Mouse (Mus musculus) left cerebral cortex, postnatal 25 days (tissue): ENCODE measurements around the gene Igsf11. TPM values are rescaled to one million over a fixed set of nuclear protein-coding genes. Genes with fewer than 3 reads are reported as not detected.
A peak's percentile ranks its signal among the peaks of the same experiment; 100 is the strongest.

ENCODE experiments used
- DNase-seq, 2 experiments: peaks; one replicate each; pipeline ENCODE4 v3.0.0; 2022; ENCODE audit warnings: low spot score in 2 of 2, mixed read lengths in 1 of 2
- intact Hi-C: fragments of 180-260 bp; cut with DNase I; formaldehyde crosslinking; loops from one replicate; pipeline ENCODE4 v1.15.1; 2025
- total RNA-seq, 2 experiments: library from RNA; stranded (reverse); gene quantifications; 2 replicates each; pipeline ENCODE4 v1.2.3; 2021

Igsf11 gene
- total RNA-seq, 2 experiments from 2014 or later, result 38.3 to 46.5 TPM

DNA sequence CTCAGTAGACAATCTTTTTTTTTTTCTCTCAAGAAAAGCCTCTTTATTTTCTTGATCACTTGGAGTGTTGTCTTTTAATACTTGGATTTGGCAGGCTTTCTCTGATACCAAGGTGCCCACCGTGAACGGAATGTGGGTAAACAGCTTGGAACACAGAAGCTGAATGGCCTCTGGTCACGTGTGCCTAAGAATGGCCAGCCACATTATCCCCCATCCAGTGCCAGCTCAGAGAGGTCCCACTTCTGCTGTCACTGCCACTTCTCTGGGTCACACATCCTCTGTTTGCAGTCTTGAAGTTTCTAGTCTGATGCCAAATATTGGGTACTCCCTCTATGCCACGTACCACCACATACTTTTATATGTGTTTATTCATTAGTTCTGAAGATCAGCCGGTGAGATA is 28.0 kb downstream of the Igsf11 start:
- intact Hi-C loops, result loop anchor here (2.0 kb wide), 1 partner anchor 16 kb away; no protein-coding TSS in a partner anchor
- no peak for DNase-seq

DNA sequence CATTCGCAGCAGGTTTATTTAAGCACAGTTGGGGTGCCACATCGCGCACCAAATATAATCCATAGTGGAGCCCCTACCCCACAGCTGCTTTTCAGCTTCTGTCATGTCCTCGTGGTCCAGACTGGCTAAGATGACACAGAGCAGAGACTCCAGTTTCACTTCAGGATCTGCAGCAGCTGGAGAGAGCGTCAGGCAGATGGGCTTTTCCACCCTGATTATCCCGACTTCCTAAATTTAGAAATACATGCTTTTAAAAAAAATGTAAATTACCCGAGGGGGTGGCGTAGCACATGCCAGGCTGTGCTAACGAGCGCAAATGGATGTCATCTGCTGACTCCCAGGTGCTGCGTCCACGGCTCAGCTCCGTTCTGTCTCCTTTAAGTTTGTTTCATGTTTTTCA is 32.5 kb downstream of the Igsf11 start:
- intact Hi-C loops, result loop anchor here (2.0 kb wide), 1 partner anchor 38 kb away; no protein-coding TSS in a partner anchor
- peak; percentile 65 to 92 for DNase-seq

DNA sequence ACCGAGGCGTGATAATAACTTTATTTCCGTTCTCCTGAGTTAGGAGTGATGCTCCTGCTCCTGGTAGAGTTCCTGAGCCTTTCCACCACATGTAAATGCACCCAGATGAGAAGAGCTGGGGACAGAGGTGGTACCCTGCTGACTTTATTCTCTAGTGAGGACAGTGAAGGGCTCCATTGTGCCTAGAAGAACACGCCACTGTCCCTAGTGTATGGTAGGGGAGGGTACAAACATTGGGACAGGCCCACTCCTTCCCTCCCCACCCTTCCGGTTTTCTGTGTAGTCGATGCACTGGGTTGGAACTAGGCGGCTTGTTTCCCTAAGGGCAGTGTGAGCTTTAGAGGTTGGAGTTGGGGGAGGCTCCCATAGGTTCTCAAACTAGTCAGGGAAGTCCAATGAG is 36.3 kb downstream of the Igsf11 start:
- intact Hi-C loops, result no loop called here
- no peak for DNase-seq

DNA sequence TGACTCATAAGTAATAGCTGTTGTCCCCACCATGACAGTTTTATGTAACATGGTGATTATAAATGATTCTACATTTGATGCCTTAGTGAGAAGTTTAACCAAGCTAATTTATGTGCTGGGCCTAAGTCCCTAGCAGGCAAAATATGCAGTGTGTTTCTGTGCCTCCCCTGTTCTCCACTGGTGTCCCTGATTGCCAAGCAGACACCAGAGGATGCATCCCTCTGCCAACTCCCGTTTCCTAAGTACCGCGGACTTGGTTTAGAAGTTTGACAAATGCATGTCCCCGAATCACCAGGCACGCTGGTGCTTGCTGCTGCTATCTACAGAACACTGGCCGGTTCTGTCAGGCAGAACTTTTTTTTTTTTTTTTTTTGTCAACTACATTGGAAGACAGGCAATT is 39.0 kb downstream of the Igsf11 start:
- DNase-seq, result peak in 1 of 2 experiments; percentile 45
- intact Hi-C loops, result no loop called here

DNA sequence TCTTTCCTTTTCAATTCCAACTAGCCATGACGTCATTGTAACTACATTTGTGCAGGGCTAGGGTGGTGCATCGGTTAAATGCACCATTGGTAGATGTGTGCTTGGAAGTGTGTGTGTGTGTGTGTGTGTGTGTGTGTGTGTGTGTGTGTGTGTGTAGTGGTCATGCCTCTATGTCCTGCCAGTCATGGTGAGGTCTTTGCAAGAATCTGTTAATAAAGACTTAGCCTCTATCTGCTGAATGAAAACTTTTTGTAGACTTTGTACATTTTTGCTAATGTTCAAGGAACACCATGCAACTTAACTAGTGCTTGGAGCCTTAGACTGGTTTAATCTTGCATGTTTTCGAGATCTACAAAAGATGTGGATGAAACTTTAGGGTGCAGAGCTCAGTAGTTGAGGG is 48.3 kb downstream of the Igsf11 start:
- intact Hi-C loops, result no loop called here

DNA sequence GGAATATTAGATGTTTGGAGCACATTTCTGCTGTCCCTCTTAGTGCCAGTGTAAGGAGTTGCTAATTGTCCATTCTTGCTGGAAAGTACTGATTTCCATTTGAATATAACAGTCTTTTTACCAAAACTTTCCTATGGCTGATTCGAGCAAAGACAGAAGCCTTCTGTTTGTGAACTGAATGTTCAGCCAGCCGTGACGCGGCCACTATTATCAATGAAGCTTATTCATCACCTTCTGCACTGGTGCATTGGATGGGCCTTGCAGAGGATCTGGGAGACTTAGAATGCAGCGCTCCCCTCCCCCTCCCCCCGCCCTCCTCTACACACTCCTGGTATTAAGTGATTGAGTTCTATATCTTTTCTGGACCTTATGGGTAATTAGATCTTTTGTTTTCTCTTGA is 48.8 kb downstream of the Igsf11 start:
- peak; percentile 64 to 83 for DNase-seq
- intact Hi-C loops, result no loop called here

More for the DNA sequence above, 48.3 kb downstream of the Igsf11 start:
- no peak for DNase-seq

DNA sequence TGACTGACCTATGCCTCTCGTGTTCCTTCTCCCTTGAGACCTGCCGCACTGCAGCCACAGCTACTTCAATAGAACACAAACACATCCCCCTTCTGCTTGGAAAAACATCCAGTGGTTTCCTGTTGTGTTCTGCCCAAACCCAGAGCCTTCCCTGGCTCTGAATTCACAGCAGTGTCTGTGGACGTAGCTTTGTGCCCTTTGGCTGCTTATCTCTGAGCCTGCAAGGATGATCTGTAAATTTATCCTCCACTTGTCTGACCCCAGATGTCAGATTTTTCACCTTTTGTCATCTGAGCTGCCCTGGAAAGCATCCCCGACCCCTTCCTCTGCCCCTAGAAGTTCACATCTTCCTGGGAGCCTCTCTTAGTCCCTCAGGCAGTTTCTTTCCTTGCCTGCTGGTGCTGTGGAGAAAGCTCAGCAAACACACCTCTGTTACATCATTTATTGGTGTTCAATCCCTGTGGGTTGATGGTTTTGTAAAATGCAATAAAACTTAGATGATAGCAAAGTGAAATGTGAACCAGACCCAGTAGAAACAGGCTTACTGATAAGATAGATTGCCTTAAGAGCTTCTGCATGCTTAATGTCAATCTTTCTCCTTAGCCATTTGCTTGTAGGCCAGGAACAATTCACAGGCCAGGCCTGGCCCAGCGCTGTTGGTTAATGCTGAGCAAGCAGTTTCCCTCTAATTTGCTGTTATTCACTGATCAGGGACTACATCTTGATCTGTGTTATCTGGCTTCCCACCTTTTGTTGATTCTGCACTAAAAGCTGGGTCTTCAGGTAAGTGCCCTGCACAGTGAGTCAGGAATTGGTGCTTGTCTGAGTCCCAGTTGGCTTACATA is 51.5 kb downstream of the Igsf11 start:
- intact Hi-C loops, result no loop called here
- DNase-seq, result no peak

DNA sequence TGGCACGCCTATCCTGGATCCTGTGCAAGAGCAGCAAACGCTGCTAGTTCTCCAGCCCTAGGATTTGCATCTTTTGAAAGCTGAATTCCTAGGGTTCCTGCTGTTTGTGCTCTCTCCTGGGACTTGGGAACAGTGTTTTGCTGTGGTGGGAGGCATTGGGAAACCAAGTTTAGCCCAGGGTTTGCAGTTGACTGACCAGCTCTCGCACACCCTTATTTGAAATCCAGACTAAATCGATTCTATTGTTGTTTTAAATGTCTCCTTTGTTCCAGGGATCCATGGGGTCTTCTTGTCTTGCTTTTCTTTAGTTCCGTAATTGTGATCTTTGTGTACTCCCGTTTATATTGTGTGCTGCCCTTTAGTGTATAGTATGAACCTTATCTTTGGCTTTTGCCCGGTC is 52.6 kb downstream of the Igsf11 start:
- DNase-seq, result no peak
- intact Hi-C loops, result loop anchor here (5.0 kb wide), 1 partner anchor 37 kb away; no protein-coding TSS in a partner anchor

DNA sequence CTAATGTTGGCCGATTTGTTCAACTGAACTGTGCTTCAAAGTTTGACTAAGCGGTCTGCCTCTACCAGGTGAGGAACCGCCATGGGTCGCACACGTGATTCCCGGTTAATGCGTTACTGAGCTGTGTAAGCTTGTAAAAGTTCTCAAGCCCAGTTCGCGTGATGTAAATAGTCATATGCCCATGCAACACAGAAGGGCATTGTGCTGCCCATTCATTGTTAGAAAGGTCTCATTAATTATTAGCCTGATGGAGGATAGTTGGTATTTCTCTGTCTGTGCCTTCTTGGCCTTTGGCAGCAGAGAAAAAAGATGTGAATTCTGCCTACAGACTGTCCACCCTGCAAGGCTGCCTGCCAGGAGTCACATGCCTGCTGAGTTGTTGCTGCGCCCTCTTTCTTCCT is 53.1 kb downstream of the Igsf11 start:
- DNase-seq, result peak in 1 of 2 experiments; percentile 24
- intact Hi-C loops, result loop anchor here (5.0 kb wide), 1 partner anchor 37 kb away; no protein-coding TSS in a partner anchor

DNA sequence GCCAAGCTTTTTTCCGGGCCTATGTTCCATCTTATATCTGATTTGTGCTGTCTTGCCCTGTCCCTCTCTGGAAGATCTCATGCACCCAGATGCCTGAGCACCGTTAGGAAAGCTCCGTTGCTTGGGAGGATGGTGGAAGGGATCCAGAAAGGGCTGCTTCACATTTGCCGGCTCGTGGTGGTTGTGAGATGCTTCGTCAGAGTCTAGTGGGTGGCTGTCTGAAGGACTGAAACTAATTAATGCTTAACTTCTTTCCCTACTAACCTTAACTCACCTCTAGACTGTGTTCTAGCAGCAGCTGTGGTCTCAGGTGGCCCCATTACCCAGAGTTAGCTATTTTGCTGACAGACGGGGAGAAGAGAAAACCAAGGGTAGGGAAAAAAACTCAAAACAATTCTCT is 54.0 kb downstream of the Igsf11 start:
- intact Hi-C loops, result loop anchor here (2.0 to 5.0 kb wide), 2 partner anchors 36 to 44 kb away; no protein-coding TSS in a partner anchor
- peak; percentile 57 to 91 for DNase-seq

DNA sequence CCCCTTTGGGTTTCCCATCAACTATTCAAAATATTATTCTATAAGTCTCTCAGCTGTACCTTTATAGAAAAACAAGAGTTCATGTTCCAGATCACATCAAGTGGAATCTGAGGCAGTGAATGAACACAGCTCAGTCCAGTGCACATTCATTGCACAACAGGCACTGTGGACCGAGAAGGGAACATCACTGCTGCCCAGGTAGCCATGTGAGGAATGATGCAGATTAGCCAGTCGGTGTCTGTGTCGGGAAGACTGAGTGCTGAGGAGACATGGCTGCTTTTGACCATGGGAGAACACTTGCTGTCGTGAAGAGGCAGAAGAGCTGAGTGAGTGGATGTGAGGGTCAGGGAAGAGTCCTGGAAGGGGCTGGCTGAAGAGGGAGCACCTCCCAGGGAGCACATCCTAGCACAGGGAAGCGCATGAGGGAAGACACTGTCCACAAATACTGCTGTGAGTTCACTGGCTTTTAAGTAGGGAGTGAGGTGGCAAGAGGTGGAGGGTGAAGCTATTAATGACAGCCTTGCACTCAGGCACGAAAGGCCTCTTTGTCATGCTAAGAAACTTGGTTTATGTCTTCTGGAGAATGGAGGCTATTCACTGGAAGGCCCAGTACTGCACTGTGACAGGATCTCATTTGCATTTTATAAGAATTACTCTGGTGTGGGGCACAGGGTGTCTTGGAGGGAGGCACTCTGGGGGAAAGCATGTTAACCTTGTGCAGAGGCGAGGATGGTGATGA is 54.8 kb downstream of the Igsf11 start:
- DNase-seq, result no peak
- intact Hi-C loops, result loop anchor here (2.0 to 5.0 kb wide), 2 partner anchors 35 to 45 kb away; no protein-coding TSS in a partner anchor

DNA sequence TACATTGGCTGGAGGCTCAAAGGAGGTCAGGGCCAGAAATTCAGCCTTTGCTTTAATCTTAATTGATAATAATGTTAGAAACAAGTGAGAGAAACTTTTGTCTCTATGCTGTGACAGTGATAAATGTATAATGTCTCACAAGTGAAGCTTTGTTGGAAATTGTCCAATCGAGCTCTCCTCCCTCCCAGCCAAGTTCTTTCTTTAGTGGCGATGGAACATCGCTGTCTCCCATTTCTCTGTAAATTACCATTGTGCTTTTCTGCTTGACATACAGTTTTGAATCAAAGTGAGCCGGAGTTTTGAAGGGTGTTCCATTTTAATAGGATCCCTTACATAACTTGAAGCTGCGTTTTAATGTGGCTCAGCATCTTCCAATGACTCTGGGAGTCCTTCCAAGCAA is 56.0 kb downstream of the Igsf11 start:
- intact Hi-C loops, result loop anchor here (5.0 kb wide), 1 partner anchor 34 kb away; no protein-coding TSS in a partner anchor

DNA sequence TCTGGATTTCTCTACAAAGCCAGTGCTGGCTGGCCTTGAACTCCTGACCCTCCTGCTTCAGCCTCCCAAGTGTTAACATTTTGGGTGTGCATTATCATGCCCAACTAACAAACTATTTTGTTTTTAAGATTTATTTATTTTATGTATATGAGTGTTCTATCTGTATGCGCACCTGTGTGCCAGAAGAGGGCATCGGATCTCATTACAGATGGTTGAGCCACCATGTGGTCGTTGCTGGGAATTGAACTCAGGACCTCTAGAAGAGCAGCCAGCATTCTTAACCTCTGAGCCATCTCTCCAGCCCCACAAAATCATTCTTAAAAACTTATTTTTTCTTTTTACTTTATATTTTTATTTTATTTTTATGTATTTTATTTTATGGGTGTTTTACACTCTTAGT is 60.4 kb downstream of the Igsf11 start:
- intact Hi-C loops, result no loop called here
- DNase-seq, result no peak

More for the DNA sequence above, 56.0 kb downstream of the Igsf11 start:
- DNase-seq, result no peak

DNA sequence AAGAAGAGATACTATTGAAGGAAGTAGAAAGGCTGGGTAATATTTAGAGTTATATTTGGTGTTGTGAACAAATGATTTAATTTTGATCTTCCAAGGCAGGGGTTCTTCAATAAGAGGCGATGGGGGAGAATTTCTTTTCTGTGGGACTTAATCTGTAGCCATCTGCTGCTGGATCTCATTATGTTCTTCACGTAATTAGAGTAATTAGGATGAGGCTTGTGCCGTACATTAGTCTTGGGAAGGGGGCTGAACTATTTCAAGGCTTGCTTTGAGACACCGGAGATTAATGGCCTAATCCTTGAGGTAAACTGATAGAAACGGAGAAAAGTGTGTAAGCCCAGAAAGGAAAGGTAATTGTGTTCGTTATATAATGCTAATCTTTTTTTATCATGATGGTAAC is 61.4 kb downstream of the Igsf11 start:
- DNase-seq, result no peak
- intact Hi-C loops, result no loop called here

DNA sequence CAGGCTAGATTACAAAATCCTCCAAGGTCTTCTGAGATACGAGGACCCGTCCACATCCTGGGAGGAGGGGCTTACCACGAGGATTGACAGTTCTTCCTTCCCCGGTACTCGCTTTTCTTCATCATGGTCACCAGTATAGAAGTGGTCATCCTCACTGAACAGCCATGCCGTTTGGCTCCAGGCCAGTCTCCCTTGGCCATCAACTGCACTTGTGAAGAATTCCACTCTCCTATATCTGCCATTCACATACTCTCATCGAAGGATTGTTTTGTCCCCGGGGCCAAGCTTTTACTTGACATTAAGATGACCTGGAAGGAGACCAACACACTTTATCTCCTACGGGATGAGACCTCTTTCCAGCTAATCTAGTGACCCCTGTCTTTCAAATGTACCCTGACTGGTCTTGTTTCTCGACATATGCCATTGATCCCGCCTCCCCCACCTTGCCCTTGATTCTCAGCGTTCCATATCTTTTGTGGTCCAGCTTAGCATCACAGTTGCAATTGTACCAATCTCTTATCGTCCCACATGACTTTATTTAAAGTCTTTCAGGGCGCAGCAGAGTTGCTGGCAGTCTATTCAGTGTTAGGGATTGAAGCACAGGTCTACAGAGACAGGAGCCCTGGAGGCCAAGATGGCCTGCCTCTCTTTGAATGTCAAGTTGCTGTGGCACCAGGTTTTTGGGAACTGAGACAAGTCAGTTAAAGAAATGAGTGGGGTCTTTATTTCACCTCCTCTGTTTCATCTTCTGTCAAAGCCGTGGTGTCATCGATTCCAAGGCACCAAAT is 62.2 kb downstream of the Igsf11 start:
- DNase-seq, result no peak
- intact Hi-C loops, result no loop called here

DNA sequence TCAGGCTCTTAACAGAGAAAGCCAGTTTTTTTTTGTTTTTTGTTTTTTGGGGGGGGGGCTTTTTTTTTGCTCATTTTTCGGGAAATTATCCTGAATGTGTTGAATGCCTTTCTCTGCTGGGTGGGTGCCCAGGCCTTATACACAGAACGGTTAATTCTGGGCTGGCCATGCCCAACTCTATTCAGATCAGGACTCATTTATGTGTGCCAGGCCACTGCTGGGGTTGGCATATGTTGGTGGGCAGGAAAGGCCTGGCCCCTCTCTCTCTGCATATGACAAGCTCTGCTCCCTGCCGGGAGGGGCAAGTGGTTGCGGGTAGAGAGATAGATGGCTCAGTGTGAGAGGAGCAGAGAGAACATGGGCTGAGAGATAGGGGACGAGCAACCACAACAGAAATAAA is 62.8 kb downstream of the Igsf11 start:
- DNase-seq, result peak in 1 of 2 experiments; percentile 30
- intact Hi-C loops, result no loop called here

DNA sequence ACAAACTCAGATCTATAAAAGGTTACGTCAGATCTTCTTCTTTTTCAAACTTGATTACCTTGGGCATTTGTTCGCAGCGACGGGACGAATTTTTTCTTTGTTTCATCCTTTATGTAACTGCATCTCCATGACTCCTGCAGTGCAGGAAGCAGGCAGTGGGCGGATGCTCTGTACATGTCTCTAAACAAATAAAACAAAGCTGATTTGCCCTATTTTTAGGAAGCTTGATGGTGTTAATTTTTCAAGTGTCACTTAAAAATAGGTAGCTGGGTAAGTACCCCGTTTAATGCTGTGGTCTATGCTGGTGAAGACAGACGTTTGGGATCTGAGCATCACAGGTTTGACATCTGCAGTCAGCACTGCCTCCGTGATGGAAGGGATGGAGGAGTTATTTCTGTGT is 66.3 kb downstream of the Igsf11 start:
- DNase-seq, result peak in 1 of 2 experiments; percentile 57
- intact Hi-C loops, result no loop called here

DNA sequence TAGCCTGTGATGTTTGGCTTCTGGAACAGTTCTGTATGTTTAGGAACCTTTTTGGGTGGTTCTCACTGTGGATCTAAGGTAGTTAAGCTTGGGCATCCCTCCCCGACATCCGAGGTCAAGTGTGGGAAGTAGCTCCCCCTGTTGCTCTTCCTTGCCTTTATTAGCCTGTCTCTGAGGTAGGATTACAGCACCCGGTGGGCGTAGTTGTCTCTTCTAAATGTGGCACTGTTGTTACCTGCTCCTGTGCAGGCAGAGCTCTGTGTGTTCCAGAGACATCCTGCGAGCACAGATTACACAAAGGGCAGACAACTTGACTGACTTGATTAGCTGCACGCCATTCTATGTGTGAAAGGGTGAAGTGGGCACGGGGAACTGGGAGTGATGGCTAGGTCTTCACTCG is 68.1 kb downstream of the Igsf11 start:
- intact Hi-C loops, result loop anchor here (5.0 kb wide), 1 partner anchor 87 kb away; no protein-coding TSS in a partner anchor
- no peak for DNase-seq

DNA sequence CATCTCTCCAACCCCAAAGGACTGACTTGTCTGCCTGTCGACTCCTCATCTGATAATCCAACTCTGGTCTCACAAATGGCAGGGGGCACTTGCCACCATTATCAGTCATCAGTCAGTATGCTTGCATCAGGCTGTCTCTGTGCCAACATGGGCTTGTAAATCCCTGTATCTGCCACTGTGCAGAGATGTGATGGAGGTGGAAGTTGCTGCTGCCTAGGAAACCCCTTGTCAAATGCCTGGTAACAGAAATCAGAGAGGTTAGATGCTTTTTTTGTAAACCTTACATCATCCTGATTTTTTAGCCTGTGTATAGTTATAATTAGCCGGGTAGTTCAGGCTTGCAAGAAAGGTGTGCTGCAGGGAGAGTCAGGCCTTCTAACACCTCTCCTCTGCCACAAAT is 69.4 kb downstream of the Igsf11 start:
- no peak for DNase-seq
- intact Hi-C loops, result loop anchor here (2.0 to 5.0 kb wide), 2 partner anchors 37 to 85 kb away; no protein-coding TSS in a partner anchor
